Mouse (Mus musculus): ENCODE results near the gene G6pc. TPM values are rescaled to one million over a fixed set of nuclear protein-coding genes. Genes with fewer than 3 reads are reported as not detected.
A peak's percentile ranks its signal among the peaks of the same experiment; 100 is the strongest.

G6pc gene
- polyA plus RNA-seq, 1 experiment from 2014 or later, result not detected

GRCm38 (mm10) chr11:101415306-101415705 is 47.9 kb downstream of the G6pc start:
- Histone ChIP-seq H3K27ac (replicated peaks; ENCODE audit: low read depth, low read length) (no peak overlapping the region), H3K4me2 (ENCODE audit: low read depth, low read length) (no peak overlapping the region), H3K9ac (replicated peaks; ENCODE audit: low read length) (no peak overlapping the region), H3K27me3 (ENCODE audit: control insufficient read depth, insufficient read depth, low read length) (no peaks in the 10 kb centered on the region), H3K4me3 (ENCODE audit: low read depth, low read length) (no peak overlapping the region), H3K36me3 (replicated peaks; ENCODE audit: control insufficient read depth, insufficient read depth, low read depth, low read length) (no peaks in the 10 kb centered on the region), H3K4me1 (ENCODE audit: control insufficient read depth, insufficient read depth, low read length) (peaks cover 3% of the 10 kb centered on the region; the same call in 1 of the 2 replicates), H3K9me3 (replicated peaks; ENCODE audit: control insufficient read depth, low read length) (no peaks in the 10 kb centered on the region)
- no peak for ATAC-seq (replicated peaks; ENCODE audit: insufficient number of reproducible peaks, low FRiP score, low TSS enrichment, low read depth)
- no peak for DNase-seq (ENCODE audit: low spot score)
- 75% methylated on average over 2 of the region's 2 CpGs for WGBS

DNA sequence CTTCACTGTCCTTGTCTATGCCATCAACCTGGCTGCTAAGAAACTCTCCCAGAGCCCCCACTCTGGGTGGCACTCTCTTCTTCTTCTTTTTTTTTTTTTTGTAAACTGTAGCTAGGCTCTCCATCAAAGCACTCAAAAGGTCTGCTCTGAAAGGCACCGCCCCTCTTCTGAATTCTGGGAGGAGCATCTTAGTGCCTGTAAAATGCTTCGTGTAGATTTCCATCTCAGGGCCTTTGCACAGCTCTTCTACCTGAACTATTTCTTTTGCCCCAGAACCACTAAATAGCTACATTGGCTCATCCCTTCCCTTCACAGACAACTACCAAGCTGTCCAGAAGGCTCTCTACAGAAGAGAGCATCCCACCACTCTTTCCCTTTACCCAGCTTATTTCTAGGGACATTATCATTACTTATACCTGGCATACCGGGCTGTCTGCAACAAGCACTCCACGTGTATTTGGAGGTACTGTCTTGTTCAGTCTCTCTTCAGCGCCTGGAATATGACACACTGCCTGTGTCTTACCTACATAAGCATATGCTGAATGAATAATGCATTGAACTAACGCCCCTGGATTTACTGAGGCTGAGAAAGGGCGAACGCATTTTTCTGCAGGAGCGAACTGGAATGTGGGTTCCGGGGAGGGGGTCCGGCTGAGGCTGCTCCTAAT is 49.2 kb downstream of the G6pc start:
- peak; percentile 29 for DNase-seq (ENCODE audit: low spot score)
- Histone ChIP-seq H3K36me3 (replicated peaks; ENCODE audit: control insufficient read depth, insufficient read depth, low read depth, low read length) (no peaks in the 10 kb centered on the region), H3K9me3 (replicated peaks; ENCODE audit: control insufficient read depth, low read length) (no peaks in the 10 kb centered on the region), H3K27ac (replicated peaks; ENCODE audit: low read depth, low read length) (peak overlapping the region; percentile 59; the same call in 1 of the 2 replicates), H3K9ac (replicated peaks; ENCODE audit: low read length) (peak overlapping the region; percentile 90), H3K4me3 (ENCODE audit: low read depth, low read length) (peak overlapping the region; percentile 87), H3K4me2 (ENCODE audit: low read depth, low read length) (peak overlapping the region; percentile 81), H3K4me1 (ENCODE audit: control insufficient read depth, insufficient read depth, low read length) (peaks cover 3% of the 10 kb centered on the region; the same call in 1 of the 2 replicates), H3K27me3 (ENCODE audit: control insufficient read depth, insufficient read depth, low read length) (no peaks in the 10 kb centered on the region)
- ATAC-seq (replicated peaks; ENCODE audit: insufficient number of reproducible peaks, low FRiP score, low TSS enrichment, low read depth), result no peak; the same call in 1 of the 2 replicates
- 3% methylated on average over 11 of the region's 11 CpGs for WGBS

DNA sequence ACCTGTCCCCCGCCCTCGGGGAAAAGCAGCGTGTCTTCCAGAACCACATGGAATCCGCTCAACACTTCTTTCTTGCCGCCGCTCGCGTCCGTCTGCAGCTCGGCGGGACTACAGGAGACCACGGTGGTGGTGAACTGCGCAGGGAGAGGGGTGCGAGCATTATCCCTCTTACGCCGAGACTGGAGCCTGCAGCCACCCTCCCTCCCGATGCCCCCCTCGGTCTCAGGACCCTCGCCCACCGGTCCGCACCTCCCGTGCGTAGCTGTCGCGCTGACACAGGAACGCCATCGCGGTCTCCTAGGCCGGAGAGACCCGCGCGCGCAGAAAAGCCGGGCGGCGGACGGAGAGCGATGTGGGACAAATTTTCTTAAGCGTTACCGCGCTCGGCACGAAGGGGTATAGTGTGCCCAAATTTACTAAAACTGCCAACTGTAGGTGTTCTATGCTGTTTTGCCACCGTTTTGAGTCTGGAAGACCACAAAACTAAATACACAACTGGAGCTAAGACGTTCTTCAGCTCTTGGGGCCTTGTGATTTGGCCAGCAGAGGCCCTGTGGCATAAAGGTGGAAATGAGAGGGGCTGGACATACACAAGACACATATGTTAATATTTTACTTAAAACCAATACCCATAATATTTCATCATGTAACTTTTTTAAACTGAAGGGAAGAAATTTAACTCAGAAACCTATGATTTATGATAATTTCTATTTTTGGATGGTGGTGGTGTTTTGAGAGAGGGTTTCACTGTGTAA is 49.9 kb downstream of the G6pc start, which contains the start of gene Aarsd1:
Aarsd1 (minus strand) TSS at position 515 of the 755 bp plus-strand sequence.
- DNase-seq (ENCODE audit: low spot score) (peak; percentile 93), ATAC-seq (replicated peaks; ENCODE audit: insufficient number of reproducible peaks, low FRiP score, low TSS enrichment, low read depth) (peak; percentile 82)
- WGBS, result under 1% methylated on average over 45 of the region's 45 CpGs
- peak within 1 kb of the TSS; percentile 59; the same call in 1 of the 2 replicates for H3K27ac ChIP-seq (replicated peaks; ENCODE audit: low read depth, low read length)
- H3K27me3 ChIP-seq (ENCODE audit: control insufficient read depth, insufficient read depth, low read length), result no peaks in the 10 kb centered on the region
- H3K4me2 ChIP-seq (ENCODE audit: low read depth, low read length), result peak within 1 kb of the TSS; percentile 81
- H3K4me3 ChIP-seq (ENCODE audit: low read depth, low read length), result peak within 1 kb of the TSS; percentile 87
- peak within 1 kb of the TSS; percentile 90 for H3K9ac ChIP-seq (replicated peaks; ENCODE audit: low read length)
- no peaks in the 10 kb centered on the region for H3K36me3 ChIP-seq (replicated peaks; ENCODE audit: control insufficient read depth, insufficient read depth, low read depth, low read length)
- peaks cover 3% of the 10 kb centered on the region; the same call in 1 of the 2 replicates for H3K4me1 ChIP-seq (ENCODE audit: control insufficient read depth, insufficient read depth, low read length)
- H3K9me3 ChIP-seq (replicated peaks; ENCODE audit: control insufficient read depth, low read length), result no peaks in the 10 kb centered on the region

- WGBS, result 48% methylated on average over 6 of the region's 6 CpGs
These were observed 51.6 kb downstream of the G6pc start for GRCm38 (mm10) chr11:101418991-101419390.

GRCm38 (mm10) chr11:101419610-101420009 is 52.2 kb downstream of the G6pc start:
- H3K4me1 ChIP-seq (ENCODE audit: control insufficient read depth, insufficient read depth, low read length), result peaks cover 3% of the 10 kb centered on the region; the same call in 1 of the 2 replicates
- H3K27me3 ChIP-seq (ENCODE audit: control insufficient read depth, insufficient read depth, low read length), result no peaks in the 10 kb centered on the region
- DNase-seq (ENCODE audit: low spot score) (peak; percentile 20), ATAC-seq (replicated peaks; ENCODE audit: insufficient number of reproducible peaks, low FRiP score, low TSS enrichment, low read depth) (no peak)
- no peak overlapping the region for H3K27ac ChIP-seq (replicated peaks; ENCODE audit: low read depth, low read length)
- no peaks in the 10 kb centered on the region for H3K36me3 ChIP-seq (replicated peaks; ENCODE audit: control insufficient read depth, insufficient read depth, low read depth, low read length)
- no peak overlapping the region for H3K9ac ChIP-seq (replicated peaks; ENCODE audit: low read length)
- H3K9me3 ChIP-seq (replicated peaks; ENCODE audit: control insufficient read depth, low read length), result no peaks in the 10 kb centered on the region
- WGBS, result 23% methylated on average over 3 of the region's 3 CpGs
- H3K4me3 ChIP-seq (ENCODE audit: low read depth, low read length), result no peak overlapping the region
- H3K4me2 ChIP-seq (ENCODE audit: low read depth, low read length), result no peak overlapping the region

More at GRCm38 (mm10) chr11:101418991-101419390, 51.6 kb downstream of the G6pc start:
- H3K9me3 ChIP-seq (replicated peaks; ENCODE audit: control insufficient read depth, low read length), result no peaks in the 10 kb centered on the region
- H3K4me1 ChIP-seq (ENCODE audit: control insufficient read depth, insufficient read depth, low read length), result peaks cover 3% of the 10 kb centered on the region; the same call in 1 of the 2 replicates
- no peak overlapping the region for H3K4me3 ChIP-seq (ENCODE audit: low read depth, low read length)
- no peak overlapping the region for H3K9ac ChIP-seq (replicated peaks; ENCODE audit: low read length)
- H3K27me3 ChIP-seq (ENCODE audit: control insufficient read depth, insufficient read depth, low read length), result no peaks in the 10 kb centered on the region
- no peak overlapping the region for H3K27ac ChIP-seq (replicated peaks; ENCODE audit: low read depth, low read length)
- no peak for DNase-seq (ENCODE audit: low spot score)
- H3K4me2 ChIP-seq (ENCODE audit: low read depth, low read length), result no peak overlapping the region
- H3K36me3 ChIP-seq (replicated peaks; ENCODE audit: control insufficient read depth, insufficient read depth, low read depth, low read length), result no peaks in the 10 kb centered on the region
- no peak for ATAC-seq (replicated peaks; ENCODE audit: insufficient number of reproducible peaks, low FRiP score, low TSS enrichment, low read depth)

DNA sequence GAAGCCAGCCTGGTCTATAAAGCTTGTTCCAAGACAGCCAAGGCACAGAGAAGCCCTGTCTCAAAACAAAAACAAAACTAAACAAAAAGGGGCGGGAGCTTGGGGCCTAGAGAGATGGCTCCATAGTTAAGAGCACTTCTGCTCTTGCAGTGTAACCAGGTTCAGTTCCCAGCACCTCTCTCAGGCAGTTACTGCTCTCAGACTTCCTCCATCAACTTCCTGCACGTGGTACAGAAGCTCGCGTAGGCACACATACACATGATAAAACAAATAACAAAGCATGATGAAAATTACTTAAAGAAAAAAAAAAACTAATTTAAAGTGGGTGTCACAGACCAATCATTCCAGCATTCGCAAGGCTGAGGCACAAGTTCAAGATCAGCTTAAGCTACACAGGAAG is 52.8 kb downstream of the G6pc start:
- no peaks in the 10 kb centered on the region for H3K36me3 ChIP-seq (replicated peaks; ENCODE audit: control insufficient read depth, insufficient read depth, low read depth, low read length)
- WGBS, result 86% methylated on average over 5 of the region's 5 CpGs
- no peak for DNase-seq (ENCODE audit: low spot score)
- H3K4me2 ChIP-seq (ENCODE audit: low read depth, low read length), result no peak overlapping the region
- H3K9me3 ChIP-seq (replicated peaks; ENCODE audit: control insufficient read depth, low read length), result no peaks in the 10 kb centered on the region
- no peak overlapping the region for H3K27ac ChIP-seq (replicated peaks; ENCODE audit: low read depth, low read length)
- ATAC-seq (replicated peaks; ENCODE audit: insufficient number of reproducible peaks, low FRiP score, low TSS enrichment, low read depth), result no peak
- H3K27me3 ChIP-seq (ENCODE audit: control insufficient read depth, insufficient read depth, low read length), result no peaks in the 10 kb centered on the region
- no peak overlapping the region for H3K4me3 ChIP-seq (ENCODE audit: low read depth, low read length)
- no peak overlapping the region for H3K9ac ChIP-seq (replicated peaks; ENCODE audit: low read length)
- peaks cover 3% of the 10 kb centered on the region; the same call in 1 of the 2 replicates for H3K4me1 ChIP-seq (ENCODE audit: control insufficient read depth, insufficient read depth, low read length)

GRCm38 (mm10) chr11:101424105-101424851 is 56.9 kb downstream of the G6pc start, which contains the start of gene Gm27029:
Gm27029 (minus strand) TSS chr11:101424796.
- Histone ChIP-seq H3K4me1 (ENCODE audit: control insufficient read depth, insufficient read depth, low read length) (no peaks in the 10 kb centered on the region), H3K27me3 (ENCODE audit: control insufficient read depth, insufficient read depth, low read length) (no peaks in the 10 kb centered on the region), H3K4me3 (ENCODE audit: low read depth, low read length) (peak within 1 kb of the TSS; percentile 74), H3K36me3 (replicated peaks; ENCODE audit: control insufficient read depth, insufficient read depth, low read depth, low read length) (no peaks in the 10 kb centered on the region), H3K9ac (replicated peaks; ENCODE audit: low read length) (peak within 1 kb of the TSS; percentile 66), H3K27ac (replicated peaks; ENCODE audit: low read depth, low read length) (peak within 1 kb of the TSS; percentile 30), H3K9me3 (replicated peaks; ENCODE audit: control insufficient read depth, low read length) (no peaks in the 10 kb centered on the region), H3K4me2 (ENCODE audit: low read depth, low read length) (peak within 1 kb of the TSS; percentile 79)
- 4% methylated on average over 23 of the region's 23 CpGs for WGBS
- DNase-seq (ENCODE audit: low spot score), result no peak
- peak; percentile 35; the same call in 1 of the 2 replicates for ATAC-seq (replicated peaks; ENCODE audit: insufficient number of reproducible peaks, low FRiP score, low TSS enrichment, low read depth)

All from embryonic facial prominence, embryonic 11.5 days (tissue).